Mouse (Mus musculus): ENCODE measurements around the gene Ifitm3. TPM values are rescaled to one million over a fixed set of nuclear protein-coding genes. Genes with fewer than 3 reads are reported as not detected.

Ifitm3 gene
- polyA plus RNA-seq, 1 experiment = 397 TPM

GRCm38 (mm10) chr7:141052421-141052820 is 41.9 kb upstream of the Ifitm3 start:
- TF ChIP-seq POLR2A (IDR thresholded peaks at IDR 0.05; ENCODE audit: control insufficient read depth, extremely low read depth, insufficient read depth, low read length, poor library complexity) = no peak
- no peaks in the 10 kb centered on the region for H3K36me3 ChIP-seq (ENCODE audit: control insufficient read depth, insufficient read depth, low read length)
- H3K4me3 ChIP-seq (ENCODE audit: control insufficient read depth, insufficient read depth, low read length) = no peak overlapping the region
- H3K27me3 ChIP-seq (ENCODE audit: control insufficient read depth, insufficient read depth, low read length) = no peaks in the 10 kb centered on the region
- DNase-seq = no peak
- no peak overlapping the region for H3K27ac ChIP-seq (ENCODE audit: control insufficient read depth, insufficient read depth, low read length)
- 88% methylated on average over 2 of the region's 2 CpGs for WGBS
- H3K4me1 ChIP-seq (replicated peaks; ENCODE audit: control insufficient read depth, insufficient read depth, low read length) = peaks cover 11% of the 10 kb centered on the region

GRCm38 (mm10) chr7:141052016-141052415 is 41.4 kb upstream of the Ifitm3 start:
- Histone ChIP-seq H3K4me3 (ENCODE audit: control insufficient read depth, insufficient read depth, low read length) (no peak overlapping the region), H3K27me3 (ENCODE audit: control insufficient read depth, insufficient read depth, low read length) (no peaks in the 10 kb centered on the region), H3K36me3 (ENCODE audit: control insufficient read depth, insufficient read depth, low read length) (no peaks in the 10 kb centered on the region), H3K4me1 (replicated peaks; ENCODE audit: control insufficient read depth, insufficient read depth, low read length) (peaks cover 15% of the 10 kb centered on the region), H3K27ac (ENCODE audit: control insufficient read depth, insufficient read depth, low read length) (no peak overlapping the region)
- DNase-seq = no peak
- 96% methylated on average over 4 of the region's 4 CpGs for WGBS
- TF ChIP-seq CTCF (IDR thresholded peaks at IDR 0.05; ENCODE audit: borderline replicate concordance, control insufficient read depth, extremely low read depth, insufficient read depth, low read length, poor library complexity) = no peak
- TF ChIP-seq POLR2A (IDR thresholded peaks at IDR 0.05; ENCODE audit: control insufficient read depth, extremely low read depth, insufficient read depth, low read length, poor library complexity) = no peak

GRCm38 (mm10) chr7:141051060-141051685 is 40.6 kb upstream of the Ifitm3 start:
- TF ChIP-seq CTCF (IDR thresholded peaks at IDR 0.05; ENCODE audit: borderline replicate concordance, control insufficient read depth, extremely low read depth, insufficient read depth, low read length, poor library complexity) = no peak
- no peak for TF ChIP-seq POLR2A (IDR thresholded peaks at IDR 0.05; ENCODE audit: control insufficient read depth, extremely low read depth, insufficient read depth, low read length, poor library complexity)
- Histone ChIP-seq H3K4me1 (replicated peaks; ENCODE audit: control insufficient read depth, insufficient read depth, low read length) (peaks cover 15% of the 10 kb centered on the region), H3K4me3 (ENCODE audit: control insufficient read depth, insufficient read depth, low read length) (no peak overlapping the region), H3K36me3 (ENCODE audit: control insufficient read depth, insufficient read depth, low read length) (no peaks in the 10 kb centered on the region), H3K27ac (ENCODE audit: control insufficient read depth, insufficient read depth, low read length) (no peak overlapping the region), H3K27me3 (ENCODE audit: control insufficient read depth, insufficient read depth, low read length) (no peaks in the 10 kb centered on the region)
- no peak for DNase-seq
- 88% methylated on average over 17 of the region's 17 CpGs for WGBS

- peaks cover 15% of the 10 kb centered on the region for H3K4me1 ChIP-seq (replicated peaks; ENCODE audit: control insufficient read depth, insufficient read depth, low read length)
- H3K36me3 ChIP-seq (ENCODE audit: control insufficient read depth, insufficient read depth, low read length) = no peaks in the 10 kb centered on the region
- 90% methylated on average over 2 of the region's 2 CpGs for WGBS
- H3K27ac ChIP-seq (ENCODE audit: control insufficient read depth, insufficient read depth, low read length) = no peak overlapping the region
- no peak overlapping the region for H3K4me3 ChIP-seq (ENCODE audit: control insufficient read depth, insufficient read depth, low read length)
- no peaks in the 10 kb centered on the region for H3K27me3 ChIP-seq (ENCODE audit: control insufficient read depth, insufficient read depth, low read length)
- DNase-seq = no peak
- no peak for TF ChIP-seq CTCF (IDR thresholded peaks at IDR 0.05; ENCODE audit: borderline replicate concordance, control insufficient read depth, extremely low read depth, insufficient read depth, low read length, poor library complexity)
- TF ChIP-seq POLR2A (IDR thresholded peaks at IDR 0.05; ENCODE audit: control insufficient read depth, extremely low read depth, insufficient read depth, low read length, poor library complexity) = no peak
Observed at GRCm38 (mm10) chr7:141049326-141049725, 38.8 kb upstream of the Ifitm3 start.

GRCm38 (mm10) chr7:141048226-141049218 is 38.0 kb upstream of the Ifitm3 start:
- Histone ChIP-seq H3K36me3 (ENCODE audit: control insufficient read depth, insufficient read depth, low read length) (no peaks in the 10 kb centered on the region), H3K27me3 (ENCODE audit: control insufficient read depth, insufficient read depth, low read length) (no peaks in the 10 kb centered on the region), H3K4me1 (replicated peaks; ENCODE audit: control insufficient read depth, insufficient read depth, low read length) (peaks cover 15% of the 10 kb centered on the region), H3K27ac (ENCODE audit: control insufficient read depth, insufficient read depth, low read length) (peak overlapping the region; percentile 19; the same call in 1 of the 2 replicates), H3K4me3 (ENCODE audit: control insufficient read depth, insufficient read depth, low read length) (peak overlapping the region; percentile 22)
- 5% methylated on average over 21 of the region's 21 CpGs for WGBS
- peak; percentile 87 for DNase-seq
- no peak for TF ChIP-seq POLR2A (IDR thresholded peaks at IDR 0.05; ENCODE audit: control insufficient read depth, extremely low read depth, insufficient read depth, low read length, poor library complexity)
- peak; percentile 93 for TF ChIP-seq CTCF (IDR thresholded peaks at IDR 0.05; ENCODE audit: borderline replicate concordance, control insufficient read depth, extremely low read depth, insufficient read depth, low read length, poor library complexity)

- Histone ChIP-seq H3K27me3 (ENCODE audit: control insufficient read depth, insufficient read depth, low read length) (no peaks in the 10 kb centered on the region), H3K4me1 (replicated peaks; ENCODE audit: control insufficient read depth, insufficient read depth, low read length) (peaks cover 20% of the 10 kb centered on the region), H3K27ac (ENCODE audit: control insufficient read depth, insufficient read depth, low read length) (peak overlapping the region; percentile 19; the same call in 1 of the 2 replicates), H3K4me3 (ENCODE audit: control insufficient read depth, insufficient read depth, low read length) (peak overlapping the region; percentile 22), H3K36me3 (ENCODE audit: control insufficient read depth, insufficient read depth, low read length) (no peaks in the 10 kb centered on the region)
- 18% methylated on average over 16 of the region's 19 CpGs for WGBS
- TF ChIP-seq CTCF (IDR thresholded peaks at IDR 0.05; ENCODE audit: borderline replicate concordance, control insufficient read depth, extremely low read depth, insufficient read depth, low read length, poor library complexity) (no peak), POLR2A (IDR thresholded peaks at IDR 0.05; ENCODE audit: control insufficient read depth, extremely low read depth, insufficient read depth, low read length, poor library complexity) (no peak)
- DNase-seq = peak; percentile 13
Observed at GRCm38 (mm10) chr7:141047581-141048225, 37.1 kb upstream of the Ifitm3 start.

Data from thymus, adult 2 months (tissue).